Mouse (Mus musculus) 3134 (cell line): ENCODE results near the gene Sirt7.
A peak's percentile ranks its signal among the peaks of the same experiment; 100 is the strongest.

Experiments used
- DNase-seq: peaks from one replicate; pipeline ENCODE4 v3.0.0-alpha.2; 2011; ENCODE audit warnings: low spot score; ENCODE audit not compliant: insufficient read length; ENCODE audit errors: extremely low read depth

Gene Sirt7

DNA sequence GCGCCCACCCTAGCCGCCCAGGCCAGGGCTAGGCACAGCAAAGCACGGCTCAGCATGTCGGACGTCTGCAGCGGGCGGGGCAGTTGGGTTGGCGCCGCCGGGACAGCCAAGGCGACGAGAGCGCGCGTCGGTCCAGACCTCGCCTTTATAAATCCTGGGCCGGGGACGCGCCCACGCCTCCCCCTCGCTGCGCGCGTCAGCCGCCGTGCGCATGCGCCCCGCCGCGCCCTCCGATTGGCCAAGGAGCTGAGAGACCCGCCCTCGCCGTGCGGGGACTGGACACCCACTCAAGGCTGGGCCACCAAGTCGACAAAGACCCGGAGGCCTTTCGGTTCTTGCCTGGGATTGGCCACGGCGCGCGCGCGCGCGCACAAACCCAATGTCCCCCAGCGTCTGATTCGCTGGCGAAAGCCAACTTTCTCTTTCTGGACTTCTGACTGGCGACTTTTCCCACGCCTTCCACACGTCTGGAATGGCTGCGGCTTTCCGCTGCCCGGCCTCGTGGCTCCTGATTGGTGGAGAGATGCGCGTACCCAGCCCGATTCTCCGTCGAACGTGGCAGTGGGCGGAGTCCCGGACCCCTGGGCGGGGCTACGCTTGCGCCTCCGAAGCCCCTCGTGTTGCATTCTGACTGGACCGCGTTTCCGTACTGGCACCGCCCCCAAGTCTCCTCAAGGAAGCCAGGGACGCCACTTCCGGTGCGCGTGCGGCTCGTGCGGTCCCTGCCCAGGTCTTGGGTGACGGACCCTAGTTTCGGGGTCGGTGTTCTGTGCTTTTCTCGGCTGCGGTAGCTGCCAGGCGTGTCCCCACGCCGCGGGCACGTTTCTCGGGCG, 52.1 kb downstream of the Sirt7 start, which contains the start of gene P4hb:
TSS of gene P4hb (minus strand) at position 502 of the 833 bp plus-strand sequence.
- peak; percentile 100 for DNase-seq

DNA sequence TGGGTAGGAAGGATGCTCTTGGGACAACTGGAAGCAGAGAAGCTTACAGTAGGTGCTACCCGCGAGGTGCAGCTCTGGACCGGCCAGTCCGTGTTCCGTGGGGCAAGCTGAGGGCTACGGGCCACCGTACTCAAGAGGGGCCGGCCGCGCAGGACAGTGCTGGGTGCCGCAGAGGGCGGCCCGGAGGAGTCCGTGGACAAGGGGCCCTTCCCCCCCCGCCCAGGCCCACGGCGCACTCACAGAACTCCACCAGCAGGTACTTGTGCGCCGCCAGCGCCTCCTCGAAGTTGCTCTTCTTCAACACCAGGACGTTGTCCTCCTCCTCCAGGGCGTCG, 52.7 kb downstream of the Sirt7 start:
- no peak for DNase-seq

DNA sequence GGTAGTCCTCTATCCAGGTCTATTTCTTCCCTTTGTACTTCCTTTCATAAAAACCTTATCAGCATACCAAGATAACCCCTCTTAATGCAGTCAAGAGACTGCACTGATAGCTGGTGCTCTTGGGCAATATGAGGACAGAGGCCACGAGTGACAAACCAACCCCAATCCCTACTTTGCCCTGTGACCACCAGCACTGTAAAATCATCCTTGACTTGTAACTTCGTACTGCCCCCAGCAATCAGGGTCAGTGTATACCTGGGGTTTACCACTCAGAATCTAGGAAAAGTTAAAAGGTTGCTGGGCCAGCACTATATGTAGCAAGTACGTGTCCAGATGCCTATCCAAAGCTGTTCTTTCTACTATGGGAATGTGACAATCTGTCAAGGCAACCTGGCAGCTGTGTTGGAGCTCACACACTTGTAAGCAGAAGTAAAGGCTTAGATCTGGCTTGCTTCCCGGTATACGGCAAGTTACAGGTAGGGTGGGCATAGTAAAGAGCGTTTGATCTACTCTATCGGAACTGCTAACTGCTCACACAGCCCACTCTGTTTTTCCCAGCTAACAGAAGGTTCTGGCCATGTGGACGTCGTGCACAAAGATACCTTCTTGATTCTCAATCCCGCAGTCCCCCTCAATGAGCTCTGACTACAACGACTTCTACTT, 53.2 kb downstream of the Sirt7 start:
- DNase-seq, result no peak

DNA sequence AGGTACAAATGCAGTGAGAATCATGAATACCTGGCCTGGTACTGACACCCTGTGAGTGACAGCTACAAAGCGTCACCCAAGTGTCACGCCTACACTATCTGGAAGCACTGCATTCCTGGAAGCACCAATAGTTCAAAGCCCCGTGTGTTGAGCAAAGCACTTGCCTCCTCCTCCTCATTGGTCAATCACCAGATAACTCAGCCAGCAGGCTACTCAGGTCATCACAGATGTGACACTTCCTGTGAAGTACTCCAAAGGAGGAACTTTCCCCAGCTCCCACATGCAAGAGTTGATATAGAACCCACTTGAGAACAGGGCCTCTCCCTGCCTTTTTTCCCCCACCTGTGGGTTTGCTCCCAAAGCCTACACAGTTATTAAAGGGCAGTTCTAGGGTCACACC, 53.9 kb downstream of the Sirt7 start:
- DNase-seq, result no peak
